ENCODE assay signal across 23 mouse cellular contexts in the genomic region with DNA sequence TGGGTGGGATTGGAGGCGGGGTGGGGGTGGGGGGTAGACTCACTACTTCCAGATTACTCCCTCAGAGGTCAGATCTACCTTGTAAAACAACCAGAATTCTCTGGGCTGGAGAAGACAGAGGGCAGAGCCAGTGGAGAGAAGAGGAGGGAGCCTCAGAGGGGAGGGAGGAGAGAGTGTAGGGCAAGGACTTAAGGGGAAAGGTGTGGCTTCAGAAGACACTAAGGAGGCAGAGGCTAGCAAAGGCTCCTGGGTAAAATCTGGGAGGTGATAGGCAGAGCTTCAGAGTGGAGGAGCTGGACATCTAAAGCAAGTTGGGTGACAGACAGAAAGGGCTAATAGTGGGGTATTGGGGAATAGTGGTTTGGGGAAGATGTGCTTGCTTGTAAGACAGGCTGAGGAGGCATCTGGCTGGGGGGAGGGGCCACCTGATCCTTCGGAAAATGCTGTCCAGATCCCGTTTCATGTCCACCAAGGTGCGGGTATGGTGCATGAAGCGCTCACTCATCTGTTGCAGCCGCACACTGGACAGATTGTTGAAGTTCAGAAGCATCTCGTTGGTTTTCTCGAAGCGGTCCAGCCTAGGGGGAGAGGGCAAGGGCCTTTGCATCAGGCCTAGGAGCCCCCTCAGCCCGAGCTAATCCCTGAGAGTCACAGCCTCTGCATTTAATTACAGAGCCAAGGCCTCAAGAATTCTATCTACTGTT. TPM values are rescaled to one million over a fixed set of nuclear protein-coding genes. Genes with fewer than 3 reads are reported as not detected.
DNase-seq lines count a peak whose midpoint lies in the region; ATAC-seq and TF ChIP-seq lines count a peak whose summit lies in the region.
"Had no signal": no experiment of that assay in that cellular context is flagged by ENCODE, and none has a peak within 500 bp of the region (broad histone marks: within the 10 kb centered on the region; RNA-seq: fewer than 3 reads in every experiment).

No protein-coding gene starts in this region.

- 0 out of 2 replicates have a peak overlapping the region, but pooled peaks have one; percentile 16 for H3K9ac ChIP-seq in liver, embryonic 13.5 days
- no peak overlapping the region for H3K9ac ChIP-seq in liver, postnatal 0 days (replicated peaks)
- H3K9ac ChIP-seq in embryonic facial prominence, embryonic 13.5 days: no peak overlapping the region
- H3K9ac ChIP-seq: forebrain, embryonic 13.5 days; forebrain, postnatal 0 days; heart, embryonic 12.5 days; hindbrain, embryonic 15.5 days had no signal

- H3K27ac ChIP-seq in liver, embryonic 13.5 days: peak overlapping the region; percentile 11
- no peak overlapping the region for H3K27ac ChIP-seq in liver, postnatal 0 days (ENCODE audit: low read depth)
- H3K27ac ChIP-seq in embryonic facial prominence, embryonic 13.5 days: peak overlapping the region; percentile 33; the same call in 1 of the 2 replicates
- H3K27ac ChIP-seq: forebrain, embryonic 13.5 days; heart, adult 2 months; hindbrain, embryonic 10.5 days; hindbrain, embryonic 15.5 days had no signal

- no peak overlapping the region for H3K4me2 ChIP-seq in liver, embryonic 13.5 days
- H3K4me2 ChIP-seq in liver, postnatal 0 days (ENCODE audit: low read depth, low read length): no peak overlapping the region
- no peak overlapping the region for H3K4me2 ChIP-seq in embryonic facial prominence, embryonic 13.5 days
- H3K4me2 ChIP-seq: forebrain, embryonic 13.5 days; heart, embryonic 12.5 days; hindbrain, embryonic 15.5 days had no signal

- H3K4me3 ChIP-seq in liver, embryonic 13.5 days (replicated peaks): no peak overlapping the region
- no peak overlapping the region for H3K4me3 ChIP-seq in liver, postnatal 0 days (ENCODE audit: low read depth, low read length)
- H3K4me3 ChIP-seq in embryonic facial prominence, embryonic 13.5 days: no peak overlapping the region
- H3K4me3 ChIP-seq: forebrain, embryonic 13.5 days; heart, adult 2 months; heart, embryonic 12.5 days; hindbrain, embryonic 10.5 days; hindbrain, embryonic 15.5 days had no signal

- peaks cover 54% of the 10 kb centered on the region for H3K36me3 ChIP-seq in liver, embryonic 13.5 days
- H3K36me3 ChIP-seq in liver, postnatal 0 days (replicated peaks; ENCODE audit: insufficient read depth, low read length): peaks cover 34% of the 10 kb centered on the region
- H3K36me3 ChIP-seq in embryonic facial prominence, embryonic 13.5 days: peaks cover 41% of the 10 kb centered on the region

- peaks cover 36% of the 10 kb centered on the region for H3K4me1 ChIP-seq in liver, embryonic 13.5 days (replicated peaks)
- peaks cover 12% of the 10 kb centered on the region for H3K4me1 ChIP-seq in liver, postnatal 0 days (ENCODE audit: insufficient read depth)
- peaks cover 8% of the 10 kb centered on the region for H3K4me1 ChIP-seq in embryonic facial prominence, embryonic 13.5 days

- DNase-seq in adrenal gland, adult 2 months: peak; percentile 1
- DNase-seq in adrenal gland, adult 18-20 months (ENCODE audit: low spot score in 2 of 2): no peak
- DNase-seq in liver, embryonic 13.5 days: no peak
- no peak for DNase-seq in liver, postnatal 0 days
- no peak for DNase-seq in yolk sac, embryonic 10.5 days (ENCODE audit: low spot score)
- DNase-seq: adrenal gland, adult 8-10 months; adrenal gland, postnatal 36 days; B cell, adult 2 months; cerebellum, adult 2 months; cerebellum, postnatal 14 days; embryo, embryonic 11 days; forebrain, postnatal 0 days; gastrocnemius, postnatal 14 days; heart, adult 2 months had no signal

- H3K9me3 ChIP-seq in liver, embryonic 13.5 days (replicated peaks): no peaks in the 10 kb centered on the region
- no peaks in the 10 kb centered on the region for H3K9me3 ChIP-seq in liver, postnatal 0 days (ENCODE audit: low read length)
- no peaks in the 10 kb centered on the region for H3K9me3 ChIP-seq in embryonic facial prominence, embryonic 13.5 days
- H3K9me3 ChIP-seq: forebrain, embryonic 13.5 days; G1E; heart, embryonic 12.5 days; hindbrain, embryonic 10.5 days; hindbrain, embryonic 15.5 days had no signal

- no peak for TF ChIP-seq EP300 in liver, postnatal 0 days (IDR thresholded peaks at IDR 0.05; ENCODE audit: low read depth)

- no peak for TF ChIP-seq CTCF in liver, postnatal 0 days (IDR thresholded peaks at IDR 0.05; ENCODE audit: low read depth)

- WGBS in liver, embryonic 13.5 days (ENCODE audit: insufficient replicate concordance): 79% methylated on average over 10 of the region's 10 CpGs
- 80% methylated on average over 10 of the region's 10 CpGs for WGBS in liver, postnatal 0 days (ENCODE audit: insufficient replicate concordance)
- WGBS in embryonic facial prominence, embryonic 13.5 days: 56% methylated on average over 10 of the region's 10 CpGs

- no peaks in the 10 kb centered on the region for H3K27me3 ChIP-seq in liver, embryonic 13.5 days
- no peaks in the 10 kb centered on the region for H3K27me3 ChIP-seq in liver, postnatal 0 days (ENCODE audit: insufficient read depth, low read length)
- H3K27me3 ChIP-seq in embryonic facial prominence, embryonic 13.5 days: no peaks in the 10 kb centered on the region
- H3K27me3 ChIP-seq: forebrain, embryonic 13.5 days; heart, embryonic 12.5 days; hindbrain, embryonic 15.5 days had no signal

- ATAC-seq in liver, embryonic 13.5 days (ENCODE audit: low read depth): no peak
- no peak for ATAC-seq in liver, postnatal 0 days
- no peak for ATAC-seq in embryonic facial prominence, embryonic 13.5 days (ENCODE audit: insufficient number of reproducible peaks, insufficient read depth, low FRiP score, low TSS enrichment, low read depth)
- ATAC-seq in megakaryocyte-erythroid progenitor cell, adult 5-6 weeks (replicated peaks; ENCODE audit: low FRiP score, low TSS enrichment, poor library complexity, severe bottlenecking): no peak
- ATAC-seq: activated CD4-positive, CD25-positive, alpha-beta regulatory T cell, adult 4 months; CD4-positive, CD25-positive, alpha-beta regulatory T cell, adult 4 months; forebrain, embryonic 13.5 days; forebrain, postnatal 0 days had no signal

RNA-seq across cellular contexts. Expression of gene Uba52, which starts 7.5 kb away (rescaled TPM):
- total RNA-seq in adrenal gland, adult 2 months (2021): 1,000 to 10,000 TPM; 1,627 to 1,685 TPM
- 619 and 1,322 TPM in 2 replicates for polyA plus RNA-seq in adrenal gland, adult 2 months (2012; rRNA removed)
- total RNA-seq in adrenal gland, adult 18-20 months (2021): 1,000 to 10,000 TPM; 1,449 to 1,570 TPM
- polyA plus RNA-seq in liver, embryonic 13.5 days (2015; fragmentation: Nextera tagmentation; extraction: Ambion mirVana): 736 and 758 TPM in 2 replicates
- 627 and 684 TPM in 2 replicates for polyA plus RNA-seq in liver, postnatal 0 days (2015; fragmentation: Nextera tagmentation; extraction: Ambion mirVana)
- 987 and 1,032 TPM in 2 replicates for polyA plus RNA-seq in embryonic facial prominence, embryonic 13.5 days (2015; fragmentation: Nextera tagmentation; extraction: Ambion mirVana)
- 2,751 and 3,393 TPM in 2 replicates for total RNA-seq in megakaryocyte-erythroid progenitor cell, adult 5-6 weeks (2014; fragmentation: Nextera tagmentation)
- total RNA-seq in megakaryocyte-erythroid progenitor cell, adult 5-6 weeks (2017): 4,463 and 5,230 TPM in 2 replicates

RNA-seq across cellular contexts. Expression of gene Fkbp8, which starts 9.4 kb away (rescaled TPM):
- total RNA-seq in adrenal gland, adult 2 months (2021): 100 to 1,000 TPM; 269 to 287 TPM
- 602 and 610 TPM in 2 replicates for polyA plus RNA-seq in adrenal gland, adult 2 months (2012; rRNA removed)
- total RNA-seq in adrenal gland, adult 18-20 months (2021): 100 to 1,000 TPM; 257 to 332 TPM
- polyA plus RNA-seq in liver, embryonic 13.5 days (2015; fragmentation: Nextera tagmentation; extraction: Ambion mirVana): 177 and 182 TPM in 2 replicates
- polyA plus RNA-seq in liver, postnatal 0 days (2015; fragmentation: Nextera tagmentation; extraction: Ambion mirVana): 141 TPM in 2 replicates
- 297 and 306 TPM in 2 replicates for polyA plus RNA-seq in embryonic facial prominence, embryonic 13.5 days (2015; fragmentation: Nextera tagmentation; extraction: Ambion mirVana)
- total RNA-seq in megakaryocyte-erythroid progenitor cell, adult 5-6 weeks (2014; fragmentation: Nextera tagmentation): 140 and 265 TPM in 2 replicates
- total RNA-seq in megakaryocyte-erythroid progenitor cell, adult 5-6 weeks (2017): 172 and 176 TPM in 2 replicates

RNA-seq across cellular contexts. Expression of gene Kxd1, which starts 9.7 kb away (rescaled TPM):
- total RNA-seq in adrenal gland, adult 2 months (2021): 10 to 100 TPM; 75.9 to 82.8 TPM
- 83.0 and 87.3 TPM in 2 replicates for polyA plus RNA-seq in adrenal gland, adult 2 months (2012; rRNA removed)
- 10 to 100 TPM; 68.1 to 76.3 TPM for total RNA-seq in adrenal gland, adult 18-20 months (2021)
- polyA plus RNA-seq in liver, embryonic 13.5 days (2015; fragmentation: Nextera tagmentation; extraction: Ambion mirVana): 36.2 TPM in 2 replicates
- 43.1 and 43.3 TPM in 2 replicates for polyA plus RNA-seq in liver, postnatal 0 days (2015; fragmentation: Nextera tagmentation; extraction: Ambion mirVana)
- 55.4 and 59.9 TPM in 2 replicates for polyA plus RNA-seq in embryonic facial prominence, embryonic 13.5 days (2015; fragmentation: Nextera tagmentation; extraction: Ambion mirVana)
- total RNA-seq in megakaryocyte-erythroid progenitor cell, adult 5-6 weeks (2014; fragmentation: Nextera tagmentation): 78.1 and 81.8 TPM in 2 replicates
- total RNA-seq in megakaryocyte-erythroid progenitor cell, adult 5-6 weeks (2017): 65.5 and 93.7 TPM in 2 replicates

RNA-seq across cellular contexts. Expression of gene Rex1bd, which starts 11.5 kb away (rescaled TPM):
- total RNA-seq in adrenal gland, adult 2 months (2021): 100 to 1,000 TPM; 148 to 164 TPM
- polyA plus RNA-seq in adrenal gland, adult 2 months (2012; rRNA removed): 327 and 373 TPM in 2 replicates
- total RNA-seq in adrenal gland, adult 18-20 months (2021): 100 to 1,000 TPM; 155 to 174 TPM
- polyA plus RNA-seq in liver, embryonic 13.5 days (2015; fragmentation: Nextera tagmentation; extraction: Ambion mirVana): 81.2 and 82.3 TPM in 2 replicates
- 49.3 and 52.3 TPM in 2 replicates for polyA plus RNA-seq in liver, postnatal 0 days (2015; fragmentation: Nextera tagmentation; extraction: Ambion mirVana)
- polyA plus RNA-seq in embryonic facial prominence, embryonic 13.5 days (2015; fragmentation: Nextera tagmentation; extraction: Ambion mirVana): 169 and 178 TPM in 2 replicates
- total RNA-seq in megakaryocyte-erythroid progenitor cell, adult 5-6 weeks (2014; fragmentation: Nextera tagmentation): 53.5 and 57.0 TPM in 2 replicates
- 25.8 and 48.7 TPM in 2 replicates for total RNA-seq in megakaryocyte-erythroid progenitor cell, adult 5-6 weeks (2017)

RNA-seq across cellular contexts. Expression of gene Ell, which starts 21.2 kb away (rescaled TPM):
- total RNA-seq in adrenal gland, adult 2 months (2021): 10 to 100 TPM; 26.1 to 29.6 TPM
- 31.1 and 36.1 TPM in 2 replicates for polyA plus RNA-seq in adrenal gland, adult 2 months (2012; rRNA removed)
- total RNA-seq in adrenal gland, adult 18-20 months (2021): 10 to 100 TPM; 23.1 to 26.6 TPM
- 9.7 and 10.5 TPM in 2 replicates for polyA plus RNA-seq in liver, embryonic 13.5 days (2015; fragmentation: Nextera tagmentation; extraction: Ambion mirVana)
- 9.5 and 9.7 TPM in 2 replicates for polyA plus RNA-seq in liver, postnatal 0 days (2015; fragmentation: Nextera tagmentation; extraction: Ambion mirVana)
- 20.6 and 21.3 TPM in 2 replicates for polyA plus RNA-seq in embryonic facial prominence, embryonic 13.5 days (2015; fragmentation: Nextera tagmentation; extraction: Ambion mirVana)
- 14.7 and 22.0 TPM in 2 replicates for total RNA-seq in megakaryocyte-erythroid progenitor cell, adult 5-6 weeks (2014; fragmentation: Nextera tagmentation)
- total RNA-seq in megakaryocyte-erythroid progenitor cell, adult 5-6 weeks (2017): 7.9 and 10.7 TPM in 2 replicates
